Comparison of ENCODE assay signal across 23 mouse cellular contexts in genomic region chr9:31330816-31331215, GRCm38 (mm10).
"Had no signal": no experiment of that assay in that cellular context is flagged by ENCODE, and none has a peak within 500 bp of the region (broad histone marks: within the 10 kb centered on the region; RNA-seq: fewer than 3 reads in every experiment).

No protein-coding gene starts in this region.

- H3K4me3 ChIP-seq: gastrocnemius, adult 2 months; heart, embryonic 10.5 days; heart, embryonic 12.5 days; hindbrain, embryonic 10.5 days; hindbrain, embryonic 12.5 days; intestine, embryonic 15.5 days; limb, embryonic 10.5 days; limb, embryonic 12.5 days; liver, embryonic 13.5 days; liver, embryonic 15.5 days had no signal

- DNase-seq: gastrocnemius, adult 2 months; gastrocnemius, postnatal 10 days; gastrocnemius, postnatal 25 days; heart, adult 18-20 months; heart, postnatal 10 days; heart, postnatal 4 days; kidney, adult 18-20 months; kidney, adult 8-10 months; kidney, postnatal 10 days; kidney, postnatal 25 days; kidney, postnatal 4 days; liver; liver, embryonic 13.5 days; liver, postnatal 0 days had no signal

- H3K27ac ChIP-seq: gastrocnemius, adult 2 months; heart, embryonic 10.5 days; hindbrain, embryonic 10.5 days; hindbrain, embryonic 12.5 days; hindbrain, embryonic 14.5 days; intestine, embryonic 15.5 days; limb, embryonic 10.5 days; limb, embryonic 12.5 days; liver, embryonic 13.5 days; liver, embryonic 15.5 days had no signal
